Mouse (Mus musculus) heart, embryonic 12.5 days (tissue): ENCODE measurements around the gene Maats1. TPM values are rescaled to one million over a fixed set of nuclear protein-coding genes. Genes with fewer than 3 reads are reported as not detected.

ENCODE experiments used
- ATAC-seq: fragments of 200-750 bp; cut with Nextera tagmentation; 2 replicates; pipeline ENCODE4 v1.8.0; 2017; ENCODE audit warnings: moderate TSS enrichment, moderate library complexity; ENCODE audit not compliant: insufficient number of reproducible peaks, low FRiP score
- H3K27ac ChIP-seq: fragments of 300-500 bp; sonication (generic); 2 replicates; pipeline ENCODE4 v1.5.1; 2016; ENCODE audit warnings: mild to moderate bottlenecking, moderate library complexity; ENCODE audit not compliant: poor library complexity, severe bottlenecking
- H3K27me3 ChIP-seq: fragments of 300-500 bp; sonication (generic); replicated peaks from 2 replicates; pipeline ENCODE4 v1.6.1; 2016; ENCODE audit warnings: mild to moderate bottlenecking, moderate library complexity
- H3K36me3 ChIP-seq: fragments of 300-500 bp; sonication (generic); 2 replicates; pipeline ENCODE4 v1.6.1; 2016; ENCODE audit warnings: mild to moderate bottlenecking, moderate library complexity
- H3K4me1 ChIP-seq: fragments of 300-500 bp; sonication (generic); replicated peaks from 2 replicates; pipeline ENCODE4 v1.6.1; 2016; ENCODE audit warnings: mild to moderate bottlenecking
- H3K4me2 ChIP-seq: fragments of 300-500 bp; sonication (generic); 2 replicates; pipeline ENCODE4 v1.6.1; 2016; ENCODE audit warnings: mild to moderate bottlenecking, moderate library complexity
- H3K4me3 ChIP-seq: fragments of 300-500 bp; sonication (generic); 2 replicates; pipeline ENCODE4 v1.5.1; 2016; ENCODE audit warnings: mild to moderate bottlenecking
- H3K9ac ChIP-seq: fragments of 300-500 bp; sonication (generic); 2 replicates; pipeline ENCODE4 v1.6.1; 2016; ENCODE audit warnings: mild to moderate bottlenecking, moderate library complexity
- H3K9me3 ChIP-seq: fragments of 300-500 bp; sonication (generic); replicated peaks from 2 replicates; pipeline ENCODE4 v1.6.1; 2016; ENCODE audit warnings: mild to moderate bottlenecking, moderate library complexity
- WGBS: fragments of 180-500 bp; shearing (Covaris S2); methylation state at CpG from one replicate; pipeline ENCODE4 v1.1.7; 2016; 5-methylcytosine and 5-hydroxymethylcytosine counted together
- polyA plus RNA-seq: library from polyadenylated mRNA; unstranded; fragments of >200 nt; fragmentation: Nextera tagmentation; extraction: Ambion mirVana; gene quantifications from 2 replicates; pipeline ENCODE4 v1.2.1, GENCODE M21; 2016

The Maats1 gene
- polyA plus RNA-seq, 1 experiment from 2014 or later, result not detected

DNA sequence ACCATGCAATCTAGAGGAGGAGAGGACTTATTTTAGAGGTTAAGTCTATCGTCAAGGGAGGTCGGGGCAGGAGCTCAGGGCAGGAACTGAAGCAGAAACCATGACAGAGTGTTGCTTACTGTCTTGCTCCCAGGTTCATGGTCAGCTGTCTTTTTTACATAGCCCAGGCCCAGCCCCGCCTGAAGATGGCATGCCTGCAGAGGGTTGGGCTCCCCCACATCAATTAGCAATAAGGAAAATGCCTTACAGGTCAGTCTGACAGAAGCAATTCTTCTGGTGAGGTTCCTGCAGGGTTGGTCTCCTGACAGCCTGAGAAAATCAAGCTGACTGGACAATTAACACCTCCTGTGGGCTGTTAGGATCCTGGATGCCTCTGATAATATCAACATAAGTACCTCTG lies 70.3 kb downstream of the Maats1 start:
- Histone ChIP-seq H3K4me2 (no peak overlapping the region), H3K4me1 (no peaks in the 10 kb centered on the region), H3K27me3 (no peaks in the 10 kb centered on the region), H3K27ac (no peak overlapping the region), H3K36me3 (no peaks in the 10 kb centered on the region), H3K4me3 (no peak overlapping the region), H3K9me3 (no peaks in the 10 kb centered on the region), H3K9ac (no peak overlapping the region)
- 35% methylated on average over 3 of the region's 3 CpGs for WGBS
- ATAC-seq, result no peak

GRCm38 (mm10) chr16:38255927-38256326 lies 86.0 kb downstream of the Maats1 start:
- no peak for ATAC-seq
- no peak overlapping the region for H3K4me2 ChIP-seq
- no peaks in the 10 kb centered on the region for H3K4me1 ChIP-seq
- H3K4me3 ChIP-seq, result no peak overlapping the region
- no peak overlapping the region for H3K9ac ChIP-seq
- H3K27ac ChIP-seq, result no peak overlapping the region
- 83% methylated on average over 9 of the region's 9 CpGs for WGBS
- H3K27me3 ChIP-seq, result no peaks in the 10 kb centered on the region; the same call in 1 of the 2 replicates
- H3K9me3 ChIP-seq, result no peaks in the 10 kb centered on the region
- H3K36me3 ChIP-seq, result no peaks in the 10 kb centered on the region

- no peak for ATAC-seq
- Histone ChIP-seq H3K4me2 (no peak overlapping the region), H3K9me3 (no peaks in the 10 kb centered on the region), H3K9ac (no peak overlapping the region), H3K4me3 (no peak overlapping the region), H3K36me3 (no peaks in the 10 kb centered on the region), H3K4me1 (no peaks in the 10 kb centered on the region), H3K27me3 (no peaks in the 10 kb centered on the region; the same call in 1 of the 2 replicates), H3K27ac (no peak overlapping the region)
- 61% methylated on average over 4 of the region's 4 CpGs for WGBS
Measured at GRCm38 (mm10) chr16:38255107-38255506, 86.8 kb downstream of the Maats1 start.

GRCm38 (mm10) chr16:38254001-38254400 lies 87.9 kb downstream of the Maats1 start:
- H3K4me3 ChIP-seq, result no peak overlapping the region
- peak overlapping the region; percentile 14; the same call in 1 of the 2 replicates for H3K4me2 ChIP-seq
- H3K36me3 ChIP-seq, result no peaks in the 10 kb centered on the region
- H3K27ac ChIP-seq, result no peak overlapping the region
- ATAC-seq, result no peak
- WGBS, result 67% methylated on average over 14 of the region's 14 CpGs
- no peak overlapping the region for H3K9ac ChIP-seq
- no peaks in the 10 kb centered on the region for H3K9me3 ChIP-seq
- H3K4me1 ChIP-seq, result no peaks in the 10 kb centered on the region
- H3K27me3 ChIP-seq, result no peaks in the 10 kb centered on the region; the same call in 1 of the 2 replicates

DNA sequence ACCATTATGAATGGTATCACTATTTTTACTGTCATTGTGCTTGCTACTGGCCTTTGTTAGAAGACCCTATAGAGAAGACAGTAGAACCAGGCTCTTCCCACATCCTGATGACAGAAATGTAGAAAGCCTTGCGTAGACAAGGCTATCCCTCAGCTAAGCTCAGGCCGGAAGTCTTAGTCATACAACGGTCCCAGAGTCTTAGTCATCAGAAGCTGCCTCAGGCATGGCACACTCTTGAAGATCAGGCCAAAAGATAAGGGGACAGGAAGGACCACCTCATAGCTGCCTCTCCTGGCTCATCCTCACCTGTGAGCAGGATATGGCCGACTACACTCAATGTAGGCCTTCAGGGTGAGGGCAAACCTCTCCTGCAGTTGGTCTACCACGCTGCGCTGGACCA lies 91.5 kb downstream of the Maats1 start:
- Histone ChIP-seq H3K9me3 (no peaks in the 10 kb centered on the region), H3K4me1 (peaks cover 8% of the 10 kb centered on the region), H3K4me2 (no peak overlapping the region), H3K27ac (no peak overlapping the region), H3K36me3 (peaks cover 3% of the 10 kb centered on the region; the same call in 1 of the 2 replicates), H3K27me3 (no peaks in the 10 kb centered on the region; the same call in 1 of the 2 replicates), H3K4me3 (no peak overlapping the region), H3K9ac (no peak overlapping the region)
- ATAC-seq, result no peak
- 90% methylated on average over 6 of the region's 6 CpGs for WGBS

- no peak overlapping the region for H3K4me2 ChIP-seq
- H3K36me3 ChIP-seq, result peaks cover 5% of the 10 kb centered on the region
- no peaks in the 10 kb centered on the region for H3K9me3 ChIP-seq
- 52% methylated on average over 13 of the region's 13 CpGs for WGBS
- ATAC-seq, result no peak
- H3K4me1 ChIP-seq, result peaks cover 8% of the 10 kb centered on the region
- H3K4me3 ChIP-seq, result no peak overlapping the region
- H3K9ac ChIP-seq, result no peak overlapping the region
- H3K27ac ChIP-seq, result no peak overlapping the region
- no peaks in the 10 kb centered on the region; the same call in 1 of the 2 replicates for H3K27me3 ChIP-seq
Measured at GRCm38 (mm10) chr16:38248331-38248961, 93.5 kb downstream of the Maats1 start.

Other genes with a start within 250 kb of the Maats1 start
- not detected in 2 replicates for gene Nr1i2, start 47.3 kb downstream of the Maats1 start, polyA plus RNA-seq
- 301 and 307 TPM in 2 replicates for gene Cox17, start 4.8 kb upstream of the Maats1 start, polyA plus RNA-seq
- 2.5 and 3.8 TPM in 2 replicates for gene Gm21987, start 4.9 kb upstream of the Maats1 start, polyA plus RNA-seq
- 308 and 330 TPM in 2 replicates for gene Popdc2, start 20.1 kb upstream of the Maats1 start, polyA plus RNA-seq
- gene Pla1a, start 91.0 kb upstream of the Maats1 start, polyA plus RNA-seq, result 0.17 and 0.28 TPM in 2 replicates
- 115 TPM in 2 replicates for gene Adprh, start 110.6 kb upstream of the Maats1 start, polyA plus RNA-seq
- gene Cd80, start 113.4 kb upstream of the Maats1 start, polyA plus RNA-seq, result 0.60 and 0.73 TPM in 2 replicates
- 33.5 and 35.6 TPM in 2 replicates for gene Timmdc1, start 180.5 kb upstream of the Maats1 start, polyA plus RNA-seq
- 40.5 and 42.0 TPM in 2 replicates for gene Poglut1, start 208.1 kb upstream of the Maats1 start, polyA plus RNA-seq
- 66.2 and 74.5 TPM in 2 replicates for gene Tmem39a, start 216.6 kb upstream of the Maats1 start, polyA plus RNA-seq